In genomic region chr1:53911848-53912247, GRCm38 (mm10) we compare ENCODE assay signal across 18 mouse cellular contexts.
DNase-seq lines count a peak whose midpoint lies in the region; ATAC-seq and TF ChIP-seq lines count a peak whose summit lies in the region.
"Had no signal": no experiment of that assay in that cellular context is flagged by ENCODE, and none has a peak within 500 bp of the region (broad histone marks: within the 10 kb centered on the region; RNA-seq: fewer than 3 reads in every experiment).

No protein-coding gene starts in this region.

- H3K36me3 ChIP-seq in lung, embryonic 14.5 days (ENCODE audit: insufficient read depth): no peaks in the 10 kb centered on the region
- H3K36me3 ChIP-seq in embryonic facial prominence, embryonic 14.5 days (ENCODE audit: control insufficient read depth, insufficient read depth, low read length): no peaks in the 10 kb centered on the region
- H3K36me3 ChIP-seq in intestine, embryonic 16.5 days (ENCODE audit: control insufficient read depth, insufficient read depth, low read length): no peaks in the 10 kb centered on the region
- H3K36me3 ChIP-seq in stomach, postnatal 0 days (ENCODE audit: control insufficient read depth, insufficient read depth, low read length): no peaks in the 10 kb centered on the region
- H3K36me3 ChIP-seq: forebrain, embryonic 10.5 days; midbrain, embryonic 12.5 days had no signal

- peak; percentile 76 for DNase-seq in lung, embryonic 14.5 days
- DNase-seq in lung, postnatal 36 days: no peak
- DNase-seq in embryonic facial prominence, embryonic 14.5 days (ENCODE audit: low spot score): peak; percentile 73
- DNase-seq in stomach, postnatal 0 days (ENCODE audit: low spot score): peak; percentile 35
- no peak for DNase-seq in cerebellum, adult 9-10 months
- DNase-seq in gastrocnemius, postnatal 4 days (ENCODE audit: low spot score in 2 of 2): no peak
- DNase-seq: adrenal gland, postnatal 10 days; cerebellum, adult 8-10 months; gastrocnemius, postnatal 36 days; kidney, postnatal 36 days; lung, adult 18-20 months; thymus, postnatal 14 days had no signal

- TF ChIP-seq EP300 in stomach, postnatal 0 days (optimal IDR thresholded peaks at IDR 0.05): no peak

- H3K4me1 ChIP-seq in lung, embryonic 14.5 days (ENCODE audit: insufficient read depth): no peaks in the 10 kb centered on the region
- H3K4me1 ChIP-seq in embryonic facial prominence, embryonic 14.5 days (ENCODE audit: control insufficient read depth, insufficient read depth, low read length): no peaks in the 10 kb centered on the region
- H3K4me1 ChIP-seq in intestine, embryonic 16.5 days (ENCODE audit: control insufficient read depth, insufficient read depth, low read length): no peaks in the 10 kb centered on the region; the same call in 1 of the 2 replicates
- H3K4me1 ChIP-seq in stomach, postnatal 0 days (replicated peaks; ENCODE audit: control insufficient read depth, insufficient read depth): no peaks in the 10 kb centered on the region
- H3K4me1 ChIP-seq: forebrain, embryonic 10.5 days; midbrain, embryonic 12.5 days; neural tube, embryonic 15.5 days had no signal

- WGBS in lung, embryonic 14.5 days: 26% methylated on average over 3 of the region's 3 CpGs
- WGBS in embryonic facial prominence, embryonic 14.5 days: 14% methylated on average over 3 of the region's 3 CpGs
- WGBS in intestine, embryonic 16.5 days: 42% methylated on average over 3 of the region's 3 CpGs
- WGBS in stomach, postnatal 0 days: 21% methylated on average over 3 of the region's 3 CpGs

- no peak overlapping the region for H3K4me2 ChIP-seq in lung, embryonic 14.5 days
- no peak overlapping the region for H3K4me2 ChIP-seq in embryonic facial prominence, embryonic 14.5 days (ENCODE audit: low read depth, low read length)
- no peak overlapping the region for H3K4me2 ChIP-seq in intestine, embryonic 16.5 days (ENCODE audit: low read depth, low read length)
- H3K4me2 ChIP-seq in stomach, postnatal 0 days (replicated peaks; ENCODE audit: low read depth): no peak overlapping the region
- H3K4me2 ChIP-seq: hindbrain, embryonic 14.5 days; midbrain, embryonic 12.5 days; neural tube, embryonic 15.5 days had no signal

- no peaks in the 10 kb centered on the region for H3K9me3 ChIP-seq in lung, embryonic 14.5 days (ENCODE audit: low read depth, low read length)
- no peaks in the 10 kb centered on the region for H3K9me3 ChIP-seq in embryonic facial prominence, embryonic 14.5 days (ENCODE audit: control insufficient read depth, low read length)
- no peaks in the 10 kb centered on the region for H3K9me3 ChIP-seq in intestine, embryonic 16.5 days (ENCODE audit: control insufficient read depth, low read length)
- no peaks in the 10 kb centered on the region for H3K9me3 ChIP-seq in stomach, postnatal 0 days (ENCODE audit: control insufficient read depth, low read length)
- H3K9me3 ChIP-seq: forebrain, embryonic 10.5 days; midbrain, embryonic 12.5 days; neural tube, embryonic 15.5 days had no signal

- H3K4me3 ChIP-seq in lung, embryonic 14.5 days (ENCODE audit: low read depth, low read length): no peak overlapping the region
- H3K4me3 ChIP-seq in embryonic facial prominence, embryonic 14.5 days (ENCODE audit: low read depth, low read length): no peak overlapping the region
- H3K4me3 ChIP-seq in intestine, embryonic 16.5 days (ENCODE audit: low read length): no peak overlapping the region
- no peak overlapping the region for H3K4me3 ChIP-seq in stomach, postnatal 0 days (ENCODE audit: low read depth, low read length)
- H3K4me3 ChIP-seq: forebrain, embryonic 10.5 days; midbrain, embryonic 12.5 days; neural tube, embryonic 15.5 days had no signal

- peak; percentile 79; the same call in 1 of the 2 replicates for ATAC-seq in lung, embryonic 14.5 days (ENCODE audit: insufficient read depth)
- ATAC-seq in embryonic facial prominence, embryonic 14.5 days (ENCODE audit: low read depth): peak; percentile 65
- ATAC-seq in intestine, embryonic 16.5 days: peak; percentile 26; the same call in 1 of the 2 replicates
- peak; percentile 88 for ATAC-seq in stomach, postnatal 0 days (ENCODE audit: low FRiP score, low TSS enrichment)
- ATAC-seq: inflammation-experienced regulatory T-cells, adult 6 months had no signal

- no peak for TF ChIP-seq CTCF in lung, embryonic 14.5 days (IDR thresholded peaks at IDR 0.05; ENCODE audit: low read depth)
- no peak for TF ChIP-seq CTCF in stomach, postnatal 0 days (IDR thresholded peaks at IDR 0.05; ENCODE audit: low read depth)

- no peak overlapping the region for H3K27ac ChIP-seq in lung, embryonic 14.5 days (ENCODE audit: low read depth)
- no peak overlapping the region for H3K27ac ChIP-seq in embryonic facial prominence, embryonic 14.5 days (replicated peaks; ENCODE audit: low read depth, low read length)
- H3K27ac ChIP-seq in intestine, embryonic 16.5 days (ENCODE audit: low read length): no peak overlapping the region
- H3K27ac ChIP-seq in stomach, postnatal 0 days (replicated peaks): no peak overlapping the region
- H3K27ac ChIP-seq: forebrain, embryonic 10.5 days; hindbrain, embryonic 14.5 days; midbrain, embryonic 12.5 days; neural tube, embryonic 15.5 days had no signal

- no peak overlapping the region for H3K9ac ChIP-seq in lung, embryonic 14.5 days
- no peak overlapping the region for H3K9ac ChIP-seq in embryonic facial prominence, embryonic 14.5 days (ENCODE audit: low read depth, low read length)
- no peak overlapping the region for H3K9ac ChIP-seq in intestine, embryonic 16.5 days (ENCODE audit: low read depth, low read length)
- H3K9ac ChIP-seq in stomach, postnatal 0 days (ENCODE audit: low read length): no peak overlapping the region
- H3K9ac ChIP-seq: hindbrain, embryonic 14.5 days; midbrain, embryonic 12.5 days; neural tube, embryonic 15.5 days had no signal

- no peaks in the 10 kb centered on the region for H3K27me3 ChIP-seq in lung, embryonic 14.5 days (ENCODE audit: insufficient read depth, low read length)
- H3K27me3 ChIP-seq in embryonic facial prominence, embryonic 14.5 days (replicated peaks; ENCODE audit: control insufficient read depth, insufficient read depth, low read length): no peaks in the 10 kb centered on the region
- no peaks in the 10 kb centered on the region for H3K27me3 ChIP-seq in intestine, embryonic 16.5 days (replicated peaks; ENCODE audit: control insufficient read depth, insufficient read depth, low read length)
- no peaks in the 10 kb centered on the region for H3K27me3 ChIP-seq in stomach, postnatal 0 days (ENCODE audit: control insufficient read depth, insufficient read depth, low read length)
- H3K27me3 ChIP-seq: midbrain, embryonic 12.5 days; neural tube, embryonic 15.5 days had no signal

Comparison
In these comparisons a context has a peak if more than half of its experiments do, and no peak if none do; other contexts are left out.
1. DNase-seq: peak in lung, embryonic 14.5 days (single experiment), embryonic facial prominence, embryonic 14.5 days (single experiment) and stomach, postnatal 0 days (single experiment); none in lung, postnatal 36 days (single experiment), cerebellum, adult 9-10 months (single experiment) and gastrocnemius, postnatal 4 days (0 of 2).
2. ATAC-seq: peak in every context shown above with its lines; median percentile 88 in stomach, postnatal 0 days; 79 in lung, embryonic 14.5 days; 65 in embryonic facial prominence, embryonic 14.5 days; 26 in intestine, embryonic 16.5 days.